Mouse (Mus musculus): Measurements from ENCODE around the gene Nme3.

- TF ChIP-seq CTCF (IDR thresholded peaks at IDR 0.05; ENCODE audit: borderline replicate concordance, control insufficient read depth, extremely low read depth, insufficient read depth, low read length, poor library complexity) (no peak), POLR2A (IDR thresholded peaks at IDR 0.05; ENCODE audit: control insufficient read depth, extremely low read depth, insufficient read depth, low read length, poor library complexity) (no peak)
Observed at GRCm38 (mm10) chr17:24899153-24899552, 2.9 kb downstream of the Nme3 start.
